Mouse (Mus musculus) gastrocnemius, adult 18-20 months (tissue): ENCODE measurements around the gene C1qc. TPM values are rescaled to one million over a fixed set of nuclear protein-coding genes. Genes with fewer than 3 reads are reported as not detected.

Experiments used
- DNase-seq: peaks from one replicate; pipeline ENCODE4 v3.0.0; 2021; ENCODE audit warnings: low spot score
- long read RNA-seq, 2 experiments: library from polyadenylated mRNA; stranded (forward); transcript quantifications; one replicate each; pipeline ENCODE4 v2.0.0; 2021
- total RNA-seq, 2 experiments: library from RNA; stranded (reverse); gene quantifications; 2 replicates each; pipeline ENCODE4 v1.2.3; 2021

The C1qc gene
- total RNA-seq: 10 to 100 TPM in 1 of 2 experiments, 1 to 10 TPM in 1; 7.9 to 15.8 TPM
- long read RNA-seq, experiment 1, transcript C1qc-201 (3 exons, 1,203 nt): major isoform, 17 of 18 reads
- long read RNA-seq, experiment 1, partial matches to known transcripts: 1 of 18 reads
- long read RNA-seq, experiment 1, other reads (novel, unspliced or antisense): 0 of 18 reads
- long read RNA-seq, experiment 2, transcript C1qc-201 (3 exons, 1,203 nt): major isoform, 6 of 9 reads
- long read RNA-seq, experiment 2, partial matches to known transcripts: 3 of 9 reads
- long read RNA-seq, experiment 2, other reads (novel, unspliced or antisense): 0 of 9 reads

- no peak for DNase-seq
Measured at GRCm38 (mm10) chr4:136892811-136893210, at the start of gene C1qc. TSS of gene C1qc (minus strand) at chr4:136893065.

- no peak for DNase-seq
Measured at GRCm38 (mm10) chr4:136937935-136938334, 45.1 kb upstream of the C1qc start.

GRCm38 (mm10) chr4:136937344-136937743, 44.5 kb upstream of the C1qc start:
- DNase-seq: no peak

- DNase-seq: no peak
Measured at GRCm38 (mm10) chr4:136934746-136935613, 42.1 kb upstream of the C1qc start.

GRCm38 (mm10) chr4:136930474-136930873, 37.6 kb upstream of the C1qc start:
- DNase-seq: no peak

- DNase-seq: peak; percentile 16
Measured at GRCm38 (mm10) chr4:136928928-136929327, 36.1 kb upstream of the C1qc start.

- DNase-seq: no peak
Measured at GRCm38 (mm10) chr4:136925804-136926203, 32.9 kb upstream of the C1qc start.

GRCm38 (mm10) chr4:136924529-136924928, 31.7 kb upstream of the C1qc start:
- DNase-seq: peak; percentile 42

GRCm38 (mm10) chr4:136919526-136919925, 26.7 kb upstream of the C1qc start:
- no peak for DNase-seq

GRCm38 (mm10) chr4:136918834-136919233, 26.0 kb upstream of the C1qc start:
- no peak for DNase-seq

- no peak for DNase-seq
Measured at GRCm38 (mm10) chr4:136917165-136917524, 24.3 kb upstream of the C1qc start.

GRCm38 (mm10) chr4:136916359-136917164, 23.7 kb upstream of the C1qc start:
- no peak for DNase-seq

GRCm38 (mm10) chr4:136912841-136913240, 20.0 kb upstream of the C1qc start:
- no peak for DNase-seq

- no peak for DNase-seq
Measured at GRCm38 (mm10) chr4:136911804-136912203, 18.9 kb upstream of the C1qc start.

GRCm38 (mm10) chr4:136911211-136911646, 18.4 kb upstream of the C1qc start:
- no peak for DNase-seq

GRCm38 (mm10) chr4:136907809-136908208, 14.9 kb upstream of the C1qc start:
- no peak for DNase-seq

- peak; percentile 26 for DNase-seq
Measured at GRCm38 (mm10) chr4:136907033-136907432, 14.2 kb upstream of the C1qc start.

GRCm38 (mm10) chr4:136904767-136905539, 12.1 kb upstream of the C1qc start:
- no peak for DNase-seq

- no peak for DNase-seq
Measured at GRCm38 (mm10) chr4:136899154-136899553, 6.3 kb upstream of the C1qc start.

- DNase-seq: peak; percentile 17
Measured at GRCm38 (mm10) chr4:136898637-136899036, 5.8 kb upstream of the C1qc start, which contains the start of gene C1qa. TSS of gene C1qa (minus strand) at chr4:136898803.

- DNase-seq: no peak
Measured at GRCm38 (mm10) chr4:136898084-136898598, 5.3 kb upstream of the C1qc start.
